Mouse (Mus musculus) cerebellum, postnatal 25 days (tissue): ENCODE results near the gene Hjurp.

Experiments
- DNase-seq, 2 experiments: peaks; one replicate each; pipeline ENCODE4 v3.0.0; 2021; ENCODE audit warnings: mixed read lengths in 2 of 2

Hjurp gene

GRCm38 (mm10) chr1:88297480-88298258, 20.2 kb upstream of the Hjurp start:
- no peak for DNase-seq

GRCm38 (mm10) chr1:88296171-88296920, 18.9 kb upstream of the Hjurp start:
- no peak for DNase-seq

- DNase-seq, result no peak
Observed at GRCm38 (mm10) chr1:88294650-88295049, 17.2 kb upstream of the Hjurp start.

GRCm38 (mm10) chr1:88292057-88292456, 14.6 kb upstream of the Hjurp start:
- DNase-seq, result no peak

GRCm38 (mm10) chr1:88291409-88292005, 14.1 kb upstream of the Hjurp start:
- no peak for DNase-seq

- DNase-seq, result no peak
Observed at GRCm38 (mm10) chr1:88290511-88290910, 13.1 kb upstream of the Hjurp start.

GRCm38 (mm10) chr1:88289917-88290316, 12.5 kb upstream of the Hjurp start:
- DNase-seq, result peak in 1 of 2 experiments; percentile 63

GRCm38 (mm10) chr1:88289152-88289551, 11.7 kb upstream of the Hjurp start:
- no peak for DNase-seq

GRCm38 (mm10) chr1:88288789-88289127, 11.3 kb upstream of the Hjurp start:
- DNase-seq, result no peak

GRCm38 (mm10) chr1:88288056-88288788, 10.8 kb upstream of the Hjurp start:
- DNase-seq, result no peak

- peak in 1 of 2 experiments; percentile 74 for DNase-seq
Observed at GRCm38 (mm10) chr1:88287697-88287980, 10.2 kb upstream of the Hjurp start.

GRCm38 (mm10) chr1:88286887-88287696, 9.7 kb upstream of the Hjurp start:
- no peak for DNase-seq

- no peak for DNase-seq
Observed at GRCm38 (mm10) chr1:88286136-88286845, 8.9 kb upstream of the Hjurp start.

GRCm38 (mm10) chr1:88285652-88286051, 8.2 kb upstream of the Hjurp start:
- no peak for DNase-seq

- DNase-seq, result peak in 1 of 2 experiments; percentile 58
Observed at GRCm38 (mm10) chr1:88284946-88285320, 7.5 kb upstream of the Hjurp start.

GRCm38 (mm10) chr1:88284228-88284945, 7.0 kb upstream of the Hjurp start:
- no peak for DNase-seq

GRCm38 (mm10) chr1:88283376-88284227, 6.2 kb upstream of the Hjurp start:
- no peak for DNase-seq

GRCm38 (mm10) chr1:88282301-88282700, 4.9 kb upstream of the Hjurp start:
- DNase-seq, result no peak

GRCm38 (mm10) chr1:88280006-88280690, 2.7 kb upstream of the Hjurp start:
- no peak for DNase-seq
